23 mouse cellular contexts compared by ENCODE assay signal in the genomic region with DNA sequence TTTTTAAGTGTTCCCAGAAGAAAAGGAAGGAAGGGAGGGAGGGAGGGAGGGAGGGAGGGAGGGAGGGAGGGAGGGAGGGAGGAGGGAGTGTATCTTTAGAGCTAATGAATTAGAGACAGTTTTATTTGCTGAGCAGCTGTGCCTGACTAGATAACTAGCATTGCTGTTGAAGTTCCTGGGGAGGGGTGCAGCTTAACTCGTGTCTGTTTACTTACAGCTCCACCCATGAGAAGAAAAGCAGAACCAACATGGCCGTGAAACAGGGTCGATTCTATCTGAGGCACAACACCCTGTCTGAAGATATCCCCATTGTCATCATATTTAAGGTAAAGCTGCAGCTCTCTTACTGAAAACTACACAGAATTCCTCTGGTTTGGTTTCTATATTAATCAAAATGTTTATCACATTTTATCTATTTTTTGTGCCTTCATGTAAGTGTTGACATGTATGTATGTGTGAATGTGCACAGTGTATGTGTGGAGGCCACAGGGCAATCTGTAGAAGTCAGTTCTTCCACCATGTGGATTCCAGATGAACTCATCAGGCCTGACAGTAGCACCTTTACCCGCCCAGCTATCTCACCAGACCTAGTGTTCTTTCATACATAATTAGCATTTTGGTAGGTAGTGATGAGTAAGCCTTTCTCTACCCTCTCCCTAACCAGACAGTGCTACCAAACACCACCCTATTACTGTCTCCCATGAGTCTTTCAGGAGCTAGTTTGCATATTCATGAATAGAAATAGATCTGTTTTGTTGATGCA. TPM values are rescaled to one million over a fixed set of nuclear protein-coding genes. Genes with fewer than 3 reads are reported as not detected.
DNase-seq lines count a peak whose midpoint lies in the region; ATAC-seq lines count a peak whose summit lies in the region.
"Had no signal": no experiment of that assay in that cellular context is flagged by ENCODE, and none has a peak within 500 bp of the region (broad histone marks: within the 10 kb centered on the region; RNA-seq: fewer than 3 reads in every experiment).

No protein-coding gene starts in this region.

- intact Hi-C loops in left cerebral cortex, postnatal 36 days (cut with DNase I) = loop anchor here (2.0 to 10.0 kb wide), 3 partner anchors 345 to 465 kb away; a partner anchor contains a TSS
- intact Hi-C loops in left cerebral cortex, postnatal 10 days (cut with DNase I) = loop anchor here (1.0 kb wide), 1 partner anchor 408 kb away; no protein-coding TSS in a partner anchor

- no peak overlapping the region for H3K9ac ChIP-seq in liver, embryonic 15.5 days
- H3K9ac ChIP-seq: embryonic facial prominence, embryonic 15.5 days; forebrain, embryonic 12.5 days; hindbrain, embryonic 15.5 days; intestine, embryonic 15.5 days; midbrain, embryonic 15.5 days; neural tube, embryonic 15.5 days had no signal

- peaks cover 59% of the 10 kb centered on the region for H3K36me3 ChIP-seq in erythroblast, embryonic 14.5 days (ENCODE audit: control insufficient read depth)
- H3K36me3 ChIP-seq in liver, embryonic 15.5 days (replicated peaks) = peaks cover 35% of the 10 kb centered on the region

- H3K4me1 ChIP-seq in erythroblast, embryonic 14.5 days (ENCODE audit: control insufficient read depth) = peaks cover 37% of the 10 kb centered on the region
- H3K4me1 ChIP-seq in liver, embryonic 15.5 days (replicated peaks) = peaks cover 18% of the 10 kb centered on the region
- H3K4me1 ChIP-seq: embryonic facial prominence, embryonic 15.5 days; forebrain, embryonic 12.5 days; hindbrain, embryonic 15.5 days; intestine, embryonic 15.5 days; midbrain, embryonic 15.5 days; neural tube, embryonic 15.5 days had no signal

- DNase-seq in brain, adult 2 months (ENCODE audit: low read depth, low spot score) = peak; percentile 13
- DNase-seq in left cerebral cortex, postnatal 36 days (ENCODE audit: low spot score in 2 of 2) = no peak
- DNase-seq in urinary bladder, postnatal 25 days (ENCODE audit: low spot score) = no peak
- no peak for DNase-seq in left cerebral cortex, postnatal 10 days (ENCODE audit: extremely low spot score in 1 of 2, low spot score in 2 of 2)
- no peak for DNase-seq in spleen, postnatal 10 days (ENCODE audit: low spot score in 2 of 2)
- DNase-seq: adrenal gland, postnatal 36 days; cerebellum, adult 9-11 months; gastrocnemius, postnatal 10 days; heart, adult 11 months; heart, postnatal 4 days; kidney, postnatal 4 days; layer of hippocampus, adult 9-11 months; right cerebral cortex, postnatal 14 days; spleen, adult 18-20 months; thymus, adult 2 months had no signal

- ATAC-seq in liver, embryonic 15.5 days (ENCODE audit: insufficient read depth) = peak; percentile 91
- ATAC-seq: intestine, embryonic 15.5 days; midbrain, embryonic 15.5 days had no signal

- H3K9me3 ChIP-seq in erythroblast, embryonic 14.5 days (ENCODE audit: control insufficient read depth, low read length) = no peaks in the 10 kb centered on the region
- no peaks in the 10 kb centered on the region for H3K9me3 ChIP-seq in liver, embryonic 15.5 days (replicated peaks)
- H3K9me3 ChIP-seq: embryonic facial prominence, embryonic 15.5 days; forebrain, embryonic 12.5 days; hindbrain, embryonic 15.5 days; intestine, embryonic 15.5 days; midbrain, embryonic 15.5 days; neural tube, embryonic 15.5 days had no signal

- no peaks in the 10 kb centered on the region for H3K27me3 ChIP-seq in erythroblast, embryonic 14.5 days (ENCODE audit: control insufficient read depth)
- no peaks in the 10 kb centered on the region for H3K27me3 ChIP-seq in liver, embryonic 15.5 days
- H3K27me3 ChIP-seq: embryonic facial prominence, embryonic 15.5 days; forebrain, embryonic 12.5 days; hindbrain, embryonic 15.5 days; intestine, embryonic 15.5 days; midbrain, embryonic 15.5 days; neural tube, embryonic 15.5 days had no signal

- H3K27ac ChIP-seq in liver, embryonic 15.5 days (replicated peaks) = peak overlapping the region; percentile 82
- H3K27ac ChIP-seq: embryonic facial prominence, embryonic 15.5 days; forebrain, embryonic 12.5 days; hindbrain, embryonic 15.5 days; intestine, embryonic 15.5 days; midbrain, embryonic 15.5 days; neural tube, embryonic 15.5 days had no signal

- WGBS in liver, embryonic 15.5 days (ENCODE audit: insufficient replicate concordance) = 22% methylated on average over 4 of the region's 4 CpGs

- peak overlapping the region; percentile 25 for H3K4me2 ChIP-seq in liver, embryonic 15.5 days
- H3K4me2 ChIP-seq: embryonic facial prominence, embryonic 15.5 days; forebrain, embryonic 12.5 days; hindbrain, embryonic 15.5 days; intestine, embryonic 15.5 days; midbrain, embryonic 15.5 days; neural tube, embryonic 15.5 days had no signal

- H3K4me3 ChIP-seq in erythroblast, embryonic 14.5 days (replicated peaks) = peak overlapping the region; percentile 54
- H3K4me3 ChIP-seq in liver, embryonic 15.5 days (replicated peaks) = peak overlapping the region; percentile 18
- H3K4me3 ChIP-seq: embryonic facial prominence, embryonic 15.5 days; forebrain, embryonic 12.5 days; hindbrain, embryonic 15.5 days; intestine, embryonic 15.5 days; midbrain, embryonic 15.5 days; neural tube, embryonic 15.5 days had no signal

RNA-seq across cellular contexts. Expression of a gene that starts 17.6 kb away (rescaled TPM):
- polyA plus RNA-seq in erythroblast, embryonic 14.5 days (2012) = 0.27 and 0.47 TPM in 2 replicates
- polyA plus RNA-seq in liver, embryonic 15.5 days (2015; fragmentation: Nextera tagmentation; extraction: Ambion mirVana) = 5.4 TPM in 2 replicates
- 10 to 100 TPM; 13.0 to 16.0 TPM for total RNA-seq in left cerebral cortex, postnatal 36 days (2021)
- total RNA-seq in left cerebral cortex, postnatal 10 days (2021) = 10 to 100 TPM; 16.1 to 16.5 TPM
